Mouse (Mus musculus): ENCODE measurements around the gene Dlg4. TPM values are rescaled to one million over a fixed set of nuclear protein-coding genes. Genes with fewer than 3 reads are reported as not detected.
A peak's percentile ranks its signal among the peaks of the same experiment; 100 is the strongest.
"Not testable (repeated sequence)": the region's sequence is repeated elsewhere in the genome, so short reads cannot be mapped to it uniquely, and the experiment has no call there.

Gene Dlg4
- total RNA-seq, 2 experiments from 2014 or later: 13.2 to 15.5 TPM

- no peak for DNase-seq
Observed at GRCm38 (mm10) chr11:70053898-70054570, 37.3 kb downstream of the Dlg4 start, which contains the start of gene Asgr1. Asgr1 (plus strand) TSS chr11:70054085.

- DNase-seq: peak; percentile 87
Observed at GRCm38 (mm10) chr11:70055618-70056214, 39.0 kb downstream of the Dlg4 start.

- no peak for DNase-seq
Observed at GRCm38 (mm10) chr11:70057805-70058204, 41.1 kb downstream of the Dlg4 start.

- DNase-seq: no peak
Observed at GRCm38 (mm10) chr11:70059930-70060329, 43.2 kb downstream of the Dlg4 start.

GRCm38 (mm10) chr11:70063053-70063452 lies 46.3 kb downstream of the Dlg4 start:
- no peak for DNase-seq

GRCm38 (mm10) chr11:70066701-70067100 lies 50.0 kb downstream of the Dlg4 start:
- DNase-seq: no peak

- no peak for DNase-seq
Observed at GRCm38 (mm10) chr11:70068245-70068644, 51.5 kb downstream of the Dlg4 start.

- DNase-seq: no peak
Observed at GRCm38 (mm10) chr11:70070057-70070456, 53.3 kb downstream of the Dlg4 start.

GRCm38 (mm10) chr11:70070603-70071002 lies 53.9 kb downstream of the Dlg4 start:
- DNase-seq: not testable (repeated sequence)

- DNase-seq: peak; percentile 84
Observed at GRCm38 (mm10) chr11:70074379-70075071, 57.8 kb downstream of the Dlg4 start.

GRCm38 (mm10) chr11:70075581-70075980 lies 58.8 kb downstream of the Dlg4 start:
- DNase-seq: no peak

- DNase-seq: no peak
Observed at GRCm38 (mm10) chr11:70077441-70077840, 60.7 kb downstream of the Dlg4 start.

GRCm38 (mm10) chr11:70079175-70079574 lies 62.4 kb downstream of the Dlg4 start:
- no peak for DNase-seq

- DNase-seq: peak; percentile 37
Observed at GRCm38 (mm10) chr11:70079928-70080327, 63.2 kb downstream of the Dlg4 start.

GRCm38 (mm10) chr11:70080803-70081590 lies 64.3 kb downstream of the Dlg4 start:
- DNase-seq: no peak

- DNase-seq: no peak
Observed at GRCm38 (mm10) chr11:70084563-70084962, 67.8 kb downstream of the Dlg4 start.

- no peak for DNase-seq
Observed at GRCm38 (mm10) chr11:70091986-70092783, 75.4 kb downstream of the Dlg4 start, which contains the start of gene Asgr2. Asgr2 (plus strand) TSS chr11:70092644.
